Mouse (Mus musculus): ENCODE data around the gene Abca5. TPM values are rescaled to one million over a fixed set of nuclear protein-coding genes. Genes with fewer than 3 reads are reported as not detected.
A peak's percentile ranks its signal among the peaks of the same experiment; 100 is the strongest.

Gene Abca5
- total and polyA plus RNA-seq, 2 experiments from 2014 or later: 13.7 to 23.0 TPM

- H3K9ac ChIP-seq (replicated peaks; ENCODE audit: low read length, poor library complexity, severe bottlenecking): no peak overlapping the region
- H3K4me2 ChIP-seq (ENCODE audit: low read depth, low read length, poor library complexity, severe bottlenecking): no peak overlapping the region
- no peak overlapping the region for H3K4me3 ChIP-seq (ENCODE audit: low read depth, low read length)
- no peaks in the 10 kb centered on the region for H3K9me3 ChIP-seq (ENCODE audit: low read length)
- H3K27ac ChIP-seq (ENCODE audit: low read depth, low read length): no peak overlapping the region
- 77% methylated on average over 6 of the region's 6 CpGs for WGBS
- peak; percentile 49 for DNase-seq (ENCODE audit: low spot score)
- no peak for ATAC-seq (ENCODE audit: low FRiP score)
- no peaks in the 10 kb centered on the region for H3K4me1 ChIP-seq (ENCODE audit: insufficient read depth, low read length)
- H3K36me3 ChIP-seq (ENCODE audit: insufficient read depth, low read length): no peaks in the 10 kb centered on the region
- no peak for TF ChIP-seq CTCF (IDR thresholded peaks at IDR 0.05)
- no peaks in the 10 kb centered on the region for H3K27me3 ChIP-seq (ENCODE audit: insufficient read depth, low read length)
Measured at GRCm38 (mm10) chr11:110330093-110330492, 7.4 kb downstream of the Abca5 start.

DNA sequence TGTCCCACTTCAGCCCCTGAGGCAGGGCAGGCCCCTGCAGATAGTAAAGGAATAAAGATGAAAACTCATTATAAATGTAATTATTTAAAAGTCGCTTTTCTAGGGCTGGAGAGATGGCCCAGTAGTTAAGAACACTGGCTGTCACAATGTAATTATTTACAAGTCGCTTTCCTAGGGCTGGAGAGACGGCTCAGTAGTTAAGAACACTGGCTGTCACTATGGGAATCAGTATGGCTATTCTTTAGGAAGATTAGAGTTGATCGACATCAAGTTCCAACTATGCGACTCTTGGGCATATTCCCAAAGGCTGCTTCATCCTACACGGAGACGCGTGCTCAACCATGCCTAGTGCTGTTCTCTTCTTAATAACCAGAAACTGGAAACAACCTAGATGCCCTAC, 15.2 kb downstream of the Abca5 start:
- Histone ChIP-seq H3K4me1 (ENCODE audit: insufficient read depth, low read length) (no peaks in the 10 kb centered on the region), H3K9me3 (ENCODE audit: low read length) (no peaks in the 10 kb centered on the region), H3K4me2 (ENCODE audit: low read depth, low read length, poor library complexity, severe bottlenecking) (no peak overlapping the region), H3K27me3 (ENCODE audit: insufficient read depth, low read length) (no peaks in the 10 kb centered on the region), H3K4me3 (ENCODE audit: low read depth, low read length) (no peak overlapping the region), H3K9ac (replicated peaks; ENCODE audit: low read length, poor library complexity, severe bottlenecking) (no peak overlapping the region), H3K36me3 (ENCODE audit: insufficient read depth, low read length) (0 out of 2 replicates have a peak, but pooled peaks cover 4% of the 10 kb centered on the region), H3K27ac (ENCODE audit: low read depth, low read length) (no peak overlapping the region)
- no peak for ATAC-seq (ENCODE audit: low FRiP score)
- TF ChIP-seq CTCF (IDR thresholded peaks at IDR 0.05): no peak
- DNase-seq (ENCODE audit: low spot score): no peak
- 42% methylated on average over 8 of the region's 8 CpGs for WGBS

- WGBS: 82% methylated on average over 12 of the region's 12 CpGs
- Histone ChIP-seq H3K9me3 (ENCODE audit: low read length) (no peaks in the 10 kb centered on the region), H3K4me1 (ENCODE audit: insufficient read depth, low read length) (no peaks in the 10 kb centered on the region), H3K36me3 (ENCODE audit: insufficient read depth, low read length) (no peaks in the 10 kb centered on the region; the same call in 1 of the 2 replicates), H3K9ac (replicated peaks; ENCODE audit: low read length, poor library complexity, severe bottlenecking) (no peak overlapping the region), H3K4me2 (ENCODE audit: low read depth, low read length, poor library complexity, severe bottlenecking) (no peak overlapping the region), H3K27ac (ENCODE audit: low read depth, low read length) (no peak overlapping the region), H3K4me3 (ENCODE audit: low read depth, low read length) (no peak overlapping the region), H3K27me3 (ENCODE audit: insufficient read depth, low read length) (no peaks in the 10 kb centered on the region)
- no peak for TF ChIP-seq CTCF (IDR thresholded peaks at IDR 0.05)
- ATAC-seq (ENCODE audit: low FRiP score): no peak
- no peak for DNase-seq (ENCODE audit: low spot score)
Measured at GRCm38 (mm10) chr11:110306475-110307168, 30.9 kb downstream of the Abca5 start.

DNA sequence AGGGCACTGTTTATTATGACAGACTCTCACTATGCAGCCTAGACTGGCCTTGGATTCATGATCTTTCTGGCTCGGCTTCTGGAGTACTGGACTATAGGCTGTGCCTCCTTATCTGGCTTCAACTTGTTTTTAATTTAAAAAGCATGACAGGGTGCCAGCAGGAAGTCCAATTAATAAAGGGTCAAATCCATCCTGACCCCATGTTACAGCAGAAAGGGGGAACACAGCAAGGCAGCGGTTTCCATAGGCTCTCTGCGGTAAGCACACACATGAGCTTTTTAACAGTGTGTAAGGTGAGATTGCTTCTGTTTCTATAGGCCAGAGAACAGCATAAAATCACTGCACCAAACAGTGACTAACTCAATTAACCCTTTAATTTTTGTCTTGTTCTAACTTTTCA, 34.1 kb downstream of the Abca5 start:
- 45% methylated on average over 3 of the region's 3 CpGs for WGBS
- DNase-seq (ENCODE audit: low spot score) (no peak), ATAC-seq (ENCODE audit: low FRiP score) (no peak)
- Histone ChIP-seq H3K36me3 (ENCODE audit: insufficient read depth, low read length) (no peaks in the 10 kb centered on the region; the same call in 1 of the 2 replicates), H3K4me3 (ENCODE audit: low read depth, low read length) (no peak overlapping the region), H3K9ac (replicated peaks; ENCODE audit: low read length, poor library complexity, severe bottlenecking) (no peak overlapping the region), H3K27ac (ENCODE audit: low read depth, low read length) (no peak overlapping the region), H3K4me1 (ENCODE audit: insufficient read depth, low read length) (no peaks in the 10 kb centered on the region), H3K4me2 (ENCODE audit: low read depth, low read length, poor library complexity, severe bottlenecking) (no peak overlapping the region), H3K9me3 (ENCODE audit: low read length) (no peaks in the 10 kb centered on the region), H3K27me3 (ENCODE audit: insufficient read depth, low read length) (no peaks in the 10 kb centered on the region)
- TF ChIP-seq CTCF (IDR thresholded peaks at IDR 0.05): no peak

GRCm38 (mm10) chr11:110297917-110298533, 39.5 kb downstream of the Abca5 start:
- ATAC-seq (ENCODE audit: low FRiP score) (no peak), DNase-seq (ENCODE audit: low spot score) (no peak)
- TF ChIP-seq CTCF (IDR thresholded peaks at IDR 0.05): no peak
- Histone ChIP-seq H3K27ac (ENCODE audit: low read depth, low read length) (no peak overlapping the region), H3K4me2 (ENCODE audit: low read depth, low read length, poor library complexity, severe bottlenecking) (no peak overlapping the region), H3K4me1 (ENCODE audit: insufficient read depth, low read length) (no peaks in the 10 kb centered on the region), H3K9ac (replicated peaks; ENCODE audit: low read length, poor library complexity, severe bottlenecking) (no peak overlapping the region), H3K4me3 (ENCODE audit: low read depth, low read length) (no peak overlapping the region), H3K36me3 (ENCODE audit: insufficient read depth, low read length) (peaks cover 4% of the 10 kb centered on the region; the same call in 1 of the 2 replicates), H3K27me3 (ENCODE audit: insufficient read depth, low read length) (no peaks in the 10 kb centered on the region), H3K9me3 (ENCODE audit: low read length) (no peaks in the 10 kb centered on the region)
- WGBS: 75% methylated on average over 13 of the region's 13 CpGs

GRCm38 (mm10) chr11:110290586-110290985, 46.9 kb downstream of the Abca5 start:
- DNase-seq (ENCODE audit: low spot score): no peak
- Histone ChIP-seq H3K4me2 (ENCODE audit: low read depth, low read length, poor library complexity, severe bottlenecking) (no peak overlapping the region), H3K36me3 (ENCODE audit: insufficient read depth, low read length) (peaks cover 12% of the 10 kb centered on the region), H3K9me3 (ENCODE audit: low read length) (no peaks in the 10 kb centered on the region), H3K9ac (replicated peaks; ENCODE audit: low read length, poor library complexity, severe bottlenecking) (no peak overlapping the region), H3K27me3 (ENCODE audit: insufficient read depth, low read length) (no peaks in the 10 kb centered on the region), H3K4me3 (ENCODE audit: low read depth, low read length) (no peak overlapping the region), H3K27ac (ENCODE audit: low read depth, low read length) (no peak overlapping the region), H3K4me1 (ENCODE audit: insufficient read depth, low read length) (no peaks in the 10 kb centered on the region)
- ATAC-seq (ENCODE audit: low FRiP score): no peak
- 0 out of 2 replicates have a peak, but pooled peaks have one; percentile 18 for TF ChIP-seq CTCF (IDR thresholded peaks at IDR 0.05)
- 81% methylated on average over 2 of the region's 2 CpGs for WGBS

All from midbrain, postnatal 0 days (tissue).